Mouse (Mus musculus) heart, adult 9 months (tissue): ENCODE data around the gene Ska2.

Source experiments
- DNase-seq, 2 experiments: peaks; one replicate each; pipeline ENCODE4 v3.0.0; 2022; ENCODE audit warnings: low spot score in 2 of 2

Ska2 gene

DNA sequence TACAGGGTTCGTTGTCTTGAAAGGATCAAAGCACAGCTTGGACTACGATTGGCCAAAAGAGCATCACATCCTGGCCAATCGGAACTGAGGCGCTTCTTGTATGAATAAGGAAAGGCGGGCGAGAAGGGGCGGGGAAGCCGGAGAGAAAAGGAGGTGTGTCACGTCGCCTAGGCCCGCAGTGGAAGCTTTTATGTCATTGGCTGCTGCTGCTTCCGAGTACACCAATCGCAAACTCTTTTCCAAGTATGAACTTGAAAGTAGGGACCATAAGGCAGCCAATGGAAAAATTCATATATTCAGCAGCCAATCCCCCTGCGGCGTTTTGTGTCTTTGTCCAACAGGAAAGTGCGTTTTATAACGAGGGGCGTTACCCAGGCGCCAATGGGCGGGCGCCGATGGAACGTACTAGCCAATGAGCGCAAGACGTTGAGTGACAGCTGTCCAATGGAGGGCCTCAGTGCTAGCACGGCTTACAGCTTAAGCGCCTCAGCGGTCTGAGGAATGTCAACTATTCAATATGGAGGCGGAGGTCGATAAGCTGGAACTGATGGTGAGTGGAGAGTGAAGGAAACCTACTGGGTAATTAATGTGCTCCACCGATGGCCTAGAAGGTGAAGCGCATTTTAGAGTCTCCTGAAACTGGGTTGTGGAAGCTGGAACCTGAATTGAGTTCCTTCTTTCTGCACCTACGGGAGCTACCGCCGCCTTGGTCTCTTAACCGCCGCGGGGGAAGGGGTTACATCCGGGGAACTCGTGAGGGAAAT lies at the start of gene Ska2:
Gene Ska2, plus strand, starts transcription at position 480 of the 764 bp plus-strand sequence.
- peak; percentile 99 to 100 for DNase-seq

DNA sequence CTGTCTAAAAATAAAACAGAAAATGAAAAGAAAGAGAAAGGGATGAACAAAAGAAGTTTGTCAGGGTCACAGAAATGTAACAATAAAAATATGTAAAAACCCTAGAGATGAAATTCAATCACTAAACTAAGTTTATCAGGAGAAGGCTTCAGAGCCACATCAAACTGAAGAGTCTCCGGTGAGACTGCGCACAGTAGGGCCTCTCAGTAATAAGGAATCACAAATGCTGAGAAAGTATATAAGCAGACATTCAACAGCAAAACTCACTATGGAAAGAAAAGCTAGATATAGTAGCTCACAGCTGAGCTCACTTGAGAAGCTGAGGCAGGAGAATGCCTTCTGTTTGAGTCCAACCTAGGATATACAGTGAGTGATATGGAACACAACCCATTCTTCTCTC lies 48.6 kb upstream of the Ska2 start:
- no peak for DNase-seq

DNA sequence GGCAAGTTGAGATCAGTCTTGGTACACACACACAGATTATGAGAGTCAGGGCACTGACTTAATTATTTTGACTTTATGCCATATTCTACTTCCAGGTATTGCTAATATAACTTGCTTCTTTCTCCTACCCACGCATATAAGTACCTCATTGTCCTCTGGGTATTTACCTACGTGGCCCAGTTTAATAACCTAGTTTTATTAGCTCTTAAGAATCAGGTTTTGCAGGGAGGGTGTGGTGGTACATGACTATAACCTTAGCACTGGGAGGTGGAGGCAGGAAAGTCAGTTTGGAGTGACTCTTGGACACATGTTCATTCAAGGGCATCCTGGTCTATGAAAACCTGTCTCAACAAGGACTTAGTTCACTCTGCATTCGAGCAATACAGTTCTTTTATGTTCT lies 46.9 kb upstream of the Ska2 start:
- no peak for DNase-seq

DNA sequence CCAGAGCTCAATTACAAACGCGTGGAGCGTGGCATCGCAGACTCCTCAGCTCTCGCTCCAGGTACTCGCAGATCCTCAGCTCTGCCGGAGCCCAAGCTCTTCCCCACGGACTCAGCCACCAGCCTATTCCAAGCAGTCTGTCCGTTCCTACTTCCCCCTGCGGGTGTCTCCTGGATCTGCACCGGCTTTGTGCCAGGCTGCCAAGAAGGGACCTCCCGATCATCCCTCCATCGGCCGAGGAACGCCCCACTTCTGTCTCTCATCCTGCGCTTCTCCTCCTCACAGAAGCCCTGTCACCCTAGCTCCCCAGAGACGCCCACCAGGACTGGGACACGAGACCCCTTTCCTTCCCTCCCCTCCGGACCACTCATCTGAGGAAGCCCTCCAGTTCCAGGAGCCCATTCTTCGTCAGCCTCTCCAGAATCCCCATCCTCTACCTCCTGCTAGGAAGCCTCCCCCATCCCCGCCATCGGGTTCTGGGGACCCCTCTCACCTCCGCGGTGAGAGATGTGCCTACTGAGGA lies 35.6 kb upstream of the Ska2 start:
- DNase-seq, result peak; percentile 50 to 64

DNA sequence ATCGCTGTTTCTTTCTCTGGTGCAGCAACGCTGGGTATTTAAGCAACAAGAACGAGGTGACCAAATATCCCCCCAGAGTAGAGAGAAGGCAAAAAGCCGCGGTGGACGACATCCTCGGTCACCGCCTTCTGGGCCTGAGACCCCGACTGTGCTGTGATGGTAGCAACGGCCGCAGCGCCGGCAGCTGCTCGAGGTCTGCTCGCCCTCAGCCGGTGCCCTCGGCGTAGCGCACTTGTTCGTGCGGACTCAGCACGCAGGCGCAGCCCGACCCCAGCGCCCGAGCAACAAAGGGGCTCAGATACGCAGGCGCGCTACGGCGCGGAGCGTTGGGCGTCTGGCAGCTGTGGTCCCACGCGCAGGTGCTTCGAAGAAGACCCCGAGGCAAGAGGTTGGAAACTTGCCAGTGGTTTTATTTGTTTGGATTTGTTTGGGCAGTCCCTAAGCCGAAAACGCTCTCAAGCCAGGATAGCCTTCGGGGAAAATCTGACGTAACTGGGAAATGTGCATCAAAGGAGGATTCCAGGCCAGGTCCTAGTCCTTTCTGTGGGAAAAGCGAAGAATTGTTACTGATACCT lies 35.1 kb upstream of the Ska2 start, which contains the start of gene Gdpd1:
Gene Gdpd1, minus strand, starts transcription at position 197 of the 575 bp plus-strand sequence.
- peak; percentile 87 to 88 for DNase-seq

DNA sequence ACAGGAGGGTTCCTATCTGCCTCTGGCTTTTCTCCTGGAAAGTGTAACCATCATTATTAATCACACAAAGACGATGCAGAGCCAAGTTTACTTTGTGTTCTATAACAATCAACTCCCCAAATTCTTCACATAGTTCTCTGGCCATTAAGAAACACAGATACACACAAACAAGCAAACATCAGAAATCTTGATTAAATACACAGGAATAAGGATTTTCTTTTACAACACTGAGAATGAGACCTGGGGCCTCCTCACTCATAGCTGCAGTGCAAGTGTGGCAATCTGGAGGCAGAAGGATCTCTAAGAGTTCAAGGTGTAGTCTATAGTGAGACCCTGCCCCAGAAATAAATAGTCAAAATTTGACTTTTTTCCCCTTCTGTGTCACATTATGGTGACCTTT lies 25.3 kb upstream of the Ska2 start:
- DNase-seq, result no peak

DNA sequence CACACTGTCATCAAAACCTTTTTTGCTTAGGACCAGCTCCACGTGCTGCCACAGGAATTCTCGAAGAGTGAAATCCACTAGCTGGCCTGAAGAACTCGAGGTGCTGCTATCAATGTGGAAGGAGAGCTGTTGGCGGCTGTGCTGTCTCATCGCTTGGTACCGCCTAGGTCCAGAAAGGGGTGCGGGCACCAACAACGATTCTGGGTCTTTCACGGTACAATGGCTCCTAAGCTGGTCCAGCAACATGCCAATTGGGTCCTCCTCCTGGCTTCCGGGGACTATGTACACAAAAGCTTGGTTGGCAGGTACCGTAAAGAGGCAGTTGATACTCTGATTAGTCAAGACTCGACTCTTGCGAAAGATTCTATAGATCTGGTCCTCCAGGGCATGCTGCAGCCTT lies 23.6 kb upstream of the Ska2 start:
- DNase-seq, result no peak

DNA sequence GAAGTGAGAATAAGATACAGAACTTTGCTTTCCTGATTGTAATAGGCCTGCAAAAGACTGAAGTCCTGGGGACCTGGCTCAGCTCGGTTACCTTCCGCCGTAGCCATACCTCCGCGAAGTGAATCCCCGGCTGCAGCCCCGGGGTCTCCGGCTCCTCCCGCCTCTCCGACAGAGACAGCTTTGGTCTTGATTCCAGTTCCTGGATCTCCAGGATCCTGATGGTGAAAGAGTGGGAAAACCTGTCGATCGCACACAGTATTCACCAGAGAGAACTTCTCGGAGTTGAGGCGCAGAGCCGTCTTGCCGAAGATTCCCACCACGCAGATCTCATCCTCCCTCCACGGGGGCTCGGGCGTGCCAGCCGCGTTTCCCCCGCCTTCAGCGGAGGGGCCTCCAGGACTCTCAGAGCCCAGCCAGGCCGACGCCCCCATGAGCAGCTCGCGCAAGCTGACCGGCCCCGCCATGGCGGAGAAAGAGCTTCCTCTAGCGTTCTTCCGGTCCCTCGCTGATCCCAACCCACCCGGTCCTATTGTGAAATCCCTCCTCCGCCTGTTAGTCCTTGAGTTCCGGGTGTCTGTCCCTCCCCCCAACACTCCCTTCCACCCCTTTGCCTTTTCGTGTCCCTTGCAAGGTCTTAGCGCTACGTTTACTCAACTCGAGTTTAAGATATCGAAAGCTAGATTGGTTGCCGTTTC lies 22.6 kb upstream of the Ska2 start, which contains the start of gene Smg8:
Gene Smg8, minus strand, starts transcription at position 485 of the 695 bp plus-strand sequence.
- DNase-seq, result peak; percentile 84 to 85

DNA sequence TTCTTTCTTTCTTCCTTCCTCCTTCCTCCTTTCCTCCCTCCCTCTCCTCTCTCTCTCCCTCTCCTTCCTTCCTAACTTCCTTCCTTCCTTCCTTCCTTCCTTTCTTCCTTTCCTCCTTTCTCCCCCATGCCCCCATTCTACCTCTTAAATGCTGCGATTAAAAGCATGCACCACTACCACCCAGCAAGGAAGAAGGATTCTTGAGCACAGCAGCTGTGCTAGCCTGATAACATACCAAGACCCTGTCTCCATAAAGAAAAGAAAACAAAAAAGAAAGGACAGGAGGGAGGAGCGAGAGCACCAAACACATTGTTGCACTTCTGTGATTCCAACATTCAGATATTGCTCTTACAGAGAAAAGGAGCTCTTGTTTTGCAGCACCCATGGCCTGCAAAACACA lies 21.9 kb upstream of the Ska2 start:
- no peak for DNase-seq

DNA sequence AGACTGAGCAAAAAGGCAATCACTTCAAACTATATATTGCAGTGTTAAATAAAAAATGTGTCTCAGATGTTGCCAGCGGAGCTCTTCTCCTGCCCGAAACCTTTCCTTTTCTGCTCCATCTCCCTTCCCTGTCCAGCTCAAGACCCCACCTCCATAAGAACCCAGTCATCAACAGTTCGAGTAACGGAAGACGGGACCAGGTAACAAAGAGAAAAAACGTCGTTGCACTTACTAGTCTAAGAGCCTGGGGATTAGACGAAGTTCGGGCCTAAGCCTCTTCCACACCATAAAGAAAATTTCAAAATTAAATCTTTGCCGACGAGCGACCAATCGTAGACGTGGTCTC lies 652 bp upstream of the Ska2 start, which contains the start of gene Prr11:
Gene Prr11, minus strand, starts transcription at position 300 of the 346 bp plus-strand sequence.
- no peak for DNase-seq

DNA sequence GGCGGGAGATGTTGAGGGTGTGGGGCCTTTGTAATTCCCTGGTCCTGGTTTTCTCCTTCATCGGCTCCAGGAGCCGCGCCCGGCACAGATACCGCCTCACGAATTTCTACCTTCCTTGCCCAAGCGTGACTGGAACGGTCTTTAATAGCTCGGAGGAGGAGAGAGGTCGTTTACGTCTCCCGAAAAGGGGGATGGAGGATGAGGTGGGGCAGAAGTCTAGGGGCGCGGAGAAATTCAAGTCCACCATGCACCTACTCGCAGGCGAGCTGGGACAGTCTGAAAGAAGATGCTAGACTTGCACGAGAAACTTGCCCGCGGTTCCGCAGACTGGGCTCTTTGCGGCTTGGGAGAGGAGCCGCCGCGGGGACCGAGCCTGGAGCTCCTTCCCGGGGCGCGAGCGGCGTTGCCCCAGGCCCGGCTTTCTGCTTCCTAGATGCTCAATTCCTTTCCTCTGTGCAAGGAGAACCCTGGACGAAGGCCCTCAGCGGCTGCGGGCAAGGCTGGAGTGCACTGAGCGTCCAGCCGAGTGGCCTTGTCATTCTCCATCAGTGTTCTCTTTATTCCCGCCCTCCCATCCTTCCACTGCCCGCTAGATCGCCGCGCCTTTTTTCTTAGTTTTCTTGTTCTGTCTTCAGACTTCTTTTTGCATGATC lies 611 bp downstream of the Ska2 start:
- no peak for DNase-seq

DNA sequence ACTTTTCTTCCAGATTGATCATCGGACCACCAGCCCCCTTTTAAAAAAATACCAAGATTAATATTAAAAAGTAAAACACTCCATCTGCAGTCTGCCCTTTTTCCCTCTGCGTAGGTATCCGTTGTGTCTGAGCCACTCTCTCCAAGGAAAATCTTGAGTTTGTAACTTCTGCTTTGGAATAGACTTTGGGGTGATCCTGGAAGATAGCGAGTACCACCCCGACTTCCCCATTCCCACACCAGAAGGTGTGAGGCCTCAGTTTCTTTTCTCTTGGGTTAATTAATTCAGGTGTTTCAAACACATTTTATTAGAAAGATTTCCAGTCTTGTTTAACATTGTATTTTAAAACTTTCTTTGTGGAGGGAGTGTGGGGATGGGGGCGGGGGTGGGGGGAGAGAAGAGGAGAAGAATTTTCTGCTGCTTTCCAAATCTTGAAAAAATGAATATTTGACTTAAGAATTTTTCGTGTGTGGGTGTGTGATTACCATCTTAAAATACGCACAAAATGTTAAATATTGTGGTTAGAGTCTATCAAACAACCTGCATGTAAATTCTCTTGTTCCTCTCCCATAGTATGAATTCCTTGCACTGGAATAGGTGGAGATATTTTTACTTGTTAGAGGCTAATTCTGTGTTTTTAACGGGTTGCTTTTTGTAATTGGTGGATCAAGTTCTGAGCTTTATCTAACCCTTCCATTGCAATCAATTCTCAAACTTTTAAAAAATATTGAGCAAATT lies 1.3 kb downstream of the Ska2 start:
- no peak for DNase-seq

DNA sequence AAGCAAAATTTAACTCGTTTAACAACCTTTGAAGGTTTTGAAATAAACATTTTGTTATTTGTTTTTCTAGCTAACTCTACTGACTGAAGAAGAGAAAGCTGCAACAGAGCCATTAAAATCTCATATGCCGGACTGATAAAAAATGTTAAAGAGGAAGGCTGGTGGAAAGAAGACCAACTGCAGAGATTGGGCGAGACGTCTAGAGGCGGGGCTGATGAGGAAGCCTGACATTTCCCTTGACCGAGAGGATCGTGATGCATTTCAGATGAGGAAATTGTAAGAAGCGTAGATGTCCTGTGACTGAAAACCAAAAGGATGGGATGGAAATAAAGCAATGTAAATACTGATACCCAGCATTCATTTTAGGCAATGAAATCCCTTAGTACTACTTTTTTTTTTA lies 12.8 kb downstream of the Ska2 start:
- no peak for DNase-seq

DNA sequence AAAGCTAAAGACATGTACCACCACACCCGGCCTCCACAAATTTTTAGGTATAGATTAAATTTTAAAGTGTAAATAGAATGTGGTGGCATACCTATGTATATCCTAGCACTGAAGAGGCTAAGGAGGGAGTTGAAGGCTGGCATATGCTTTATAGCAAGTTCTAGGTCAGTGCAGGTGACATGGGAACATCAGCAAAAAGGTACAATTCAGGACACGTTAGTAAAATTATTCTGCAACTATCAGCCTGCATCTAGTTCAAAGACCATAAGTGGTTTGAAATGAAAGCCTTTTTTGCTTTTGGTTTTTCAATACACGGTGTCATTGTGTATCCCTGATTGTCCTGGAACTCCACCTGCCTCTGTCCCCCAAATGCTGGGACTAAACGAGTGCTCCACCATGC lies 16.5 kb downstream of the Ska2 start:
- DNase-seq, result no peak

DNA sequence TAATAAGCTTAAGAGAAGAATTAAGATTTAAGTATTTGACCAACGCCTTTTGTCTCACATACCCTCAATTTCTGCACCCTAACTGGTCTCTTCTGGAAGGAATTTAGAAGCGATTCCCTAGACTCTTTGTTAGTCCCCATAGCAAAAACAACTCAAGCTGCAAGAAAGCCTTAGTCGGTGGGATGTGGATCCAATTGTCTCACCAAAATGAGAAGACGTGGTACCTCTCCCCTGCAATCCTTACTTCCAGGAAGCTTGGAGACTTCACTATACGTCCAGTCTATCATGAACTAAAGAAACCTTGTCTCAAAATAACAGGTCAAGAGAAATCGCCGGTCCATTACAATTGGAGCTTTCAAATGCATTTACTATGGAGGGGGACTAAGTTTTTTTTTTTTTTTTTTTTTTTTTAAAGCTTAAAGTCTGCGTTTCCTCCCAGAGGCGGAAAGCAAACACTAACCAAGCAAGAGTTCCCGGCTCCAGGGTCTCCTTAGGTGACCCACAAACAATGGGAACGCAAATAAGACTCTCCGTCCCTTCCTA lies 17.3 kb downstream of the Ska2 start:
- DNase-seq, result peak in 1 of 2 experiments; percentile 10

DNA sequence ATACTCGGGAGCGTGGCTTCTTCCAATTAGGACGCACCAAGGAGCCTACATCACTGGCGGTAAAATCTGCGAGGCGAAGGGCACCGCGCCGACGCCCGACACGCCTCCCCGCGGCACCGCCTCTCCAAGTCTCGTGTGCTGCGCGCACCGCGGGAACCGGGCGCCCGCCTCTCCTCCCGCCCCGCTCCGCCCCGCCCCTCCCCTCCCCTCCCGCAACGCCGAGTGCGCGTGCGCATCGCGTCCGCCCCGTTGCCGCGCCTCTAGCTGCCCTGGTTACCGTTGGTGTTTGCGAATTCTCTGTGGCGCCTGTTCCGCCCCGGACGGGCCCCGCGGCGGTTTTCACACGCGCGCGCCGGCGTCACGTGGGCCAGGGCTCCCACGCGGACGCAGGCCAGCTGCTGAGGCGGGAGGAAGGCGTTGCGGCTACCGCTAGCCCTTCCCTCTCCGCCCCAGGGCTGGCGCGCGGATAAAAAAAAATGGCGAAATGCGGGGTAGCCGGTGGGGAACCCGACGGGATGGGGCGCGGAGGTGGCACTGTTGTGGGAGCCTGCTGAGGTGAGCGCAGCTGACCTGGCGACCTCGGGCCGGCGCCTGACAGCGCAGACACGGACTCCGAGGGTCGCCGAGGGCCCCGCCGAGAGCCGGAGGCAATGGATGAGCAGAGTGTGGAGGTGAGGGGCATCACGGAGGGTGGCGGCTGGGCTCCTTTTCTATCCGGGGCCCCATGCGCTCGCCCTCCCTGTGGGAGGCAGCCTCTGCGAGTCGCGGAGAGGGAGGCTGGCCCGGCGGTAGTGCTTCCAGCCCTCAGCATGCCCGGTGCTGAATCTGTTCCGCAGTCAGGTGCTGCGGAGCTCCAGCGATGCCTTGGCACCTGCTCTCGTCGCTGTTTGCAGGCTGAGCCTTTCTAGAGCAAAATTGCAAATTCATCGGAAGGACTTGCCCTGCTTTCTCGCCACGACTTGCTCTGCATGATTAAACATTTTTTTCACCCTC lies 18.1 kb downstream of the Ska2 start, which contains the start of gene Trim37:
Gene Trim37, plus strand, starts transcription at position 254 of the 993 bp plus-strand sequence.
- DNase-seq, result peak; percentile 89 to 91

DNA sequence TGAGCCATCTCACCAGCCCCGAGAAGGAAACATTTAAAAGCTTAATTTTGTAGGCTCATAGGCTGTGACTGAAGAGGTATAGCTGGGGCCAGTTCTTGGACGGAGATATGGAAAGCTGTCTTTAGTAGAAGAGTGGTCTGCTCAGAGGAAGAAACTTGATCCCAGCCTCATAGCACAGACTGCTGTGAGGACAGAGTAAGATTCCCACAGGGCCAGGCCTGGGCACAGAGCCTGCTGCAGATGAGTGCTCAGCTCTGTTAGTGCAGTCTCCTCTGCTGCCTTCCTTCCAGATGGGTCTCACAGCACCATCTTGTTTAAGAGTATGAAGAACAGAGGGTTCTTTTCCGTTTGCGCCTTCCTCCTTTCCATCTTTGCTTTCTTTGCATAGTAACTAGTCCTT lies 27.2 kb downstream of the Ska2 start:
- no peak for DNase-seq

DNA sequence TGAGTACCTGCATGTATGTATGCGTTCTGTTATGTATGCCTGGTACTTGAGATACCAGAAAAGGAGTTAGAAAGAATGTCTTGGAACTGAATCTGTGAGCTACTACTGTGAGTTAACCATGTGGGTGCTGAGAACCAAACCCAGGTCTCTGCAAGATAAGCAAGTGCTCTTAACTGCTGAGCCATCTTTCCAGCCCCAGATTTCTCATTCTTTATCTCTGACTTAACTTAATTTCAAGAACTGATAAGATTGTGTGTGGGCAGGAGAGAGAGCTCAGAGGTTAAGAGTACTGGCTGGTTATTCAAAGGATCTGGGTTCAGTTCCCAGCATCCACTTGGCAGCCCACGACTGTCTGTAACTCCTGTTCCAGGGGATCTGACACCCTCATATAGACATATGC lies 49.0 kb downstream of the Ska2 start:
- DNase-seq, result no peak

DNA sequence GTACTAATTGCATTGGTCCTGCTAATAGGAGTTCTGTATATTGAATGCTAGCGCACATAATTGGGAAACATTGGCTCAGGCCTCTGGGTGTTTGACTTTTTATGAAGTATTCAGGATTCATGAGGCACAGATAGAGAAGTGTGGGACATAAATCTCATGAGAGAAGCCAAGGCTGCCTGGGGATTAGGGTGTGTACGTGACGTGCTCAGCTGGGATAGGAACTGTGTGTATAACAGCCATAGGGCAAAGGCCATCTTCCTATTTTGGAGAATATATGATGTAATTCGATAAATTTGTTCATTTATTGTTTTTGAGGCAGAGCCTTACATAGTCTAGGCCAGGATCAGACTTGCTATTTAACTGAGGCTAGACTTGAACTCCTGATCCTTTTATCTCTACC lies 53.7 kb downstream of the Ska2 start:
- no peak for DNase-seq

DNA sequence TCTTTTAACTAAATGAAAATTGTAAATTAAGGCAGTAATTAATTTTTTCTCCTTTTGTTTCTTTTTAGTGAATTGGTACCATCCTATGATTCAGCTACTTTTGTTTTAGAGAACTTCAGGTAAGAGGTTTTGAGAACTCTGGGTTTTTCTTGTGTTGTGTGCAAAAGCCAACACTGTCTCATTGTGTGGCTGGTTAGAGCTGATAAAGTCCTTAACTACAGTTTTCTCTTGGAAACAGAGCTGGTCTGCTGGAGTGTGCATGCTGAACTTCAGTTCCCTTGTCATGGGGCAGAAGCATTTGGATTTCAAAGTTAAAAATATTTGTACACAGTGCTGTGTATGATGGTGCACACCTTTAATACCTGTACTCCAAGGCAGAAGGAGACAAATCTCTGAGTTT lies 54.7 kb downstream of the Ska2 start:
- DNase-seq, result no peak
